Mouse (Mus musculus): ENCODE data around the gene Hemk1. TPM values are rescaled to one million over a fixed set of nuclear protein-coding genes. Genes with fewer than 3 reads are reported as not detected.

Hemk1 gene
- polyA plus RNA-seq, 1 experiment from 2014 or later: 17.2 TPM

GRCm38 (mm10) chr9:107368302-107368701 lies 30.2 kb upstream of the Hemk1 start:
- no peak for ATAC-seq (ENCODE audit: low FRiP score, low read depth)
- Histone ChIP-seq H3K9me3 (no peaks in the 10 kb centered on the region), H3K27ac (replicated peaks) (no peak overlapping the region), H3K4me3 (no peak overlapping the region), H3K4me1 (replicated peaks) (peaks cover 7% of the 10 kb centered on the region), H3K9ac (no peak overlapping the region), H3K36me3 (no peaks in the 10 kb centered on the region), H3K27me3 (0 out of 2 replicates have a peak, but pooled peaks cover 6% of the 10 kb centered on the region), H3K4me2 (no peak overlapping the region)
- WGBS: 84% methylated on average over 1 of the region's 1 CpGs

- no peak overlapping the region for H3K4me3 ChIP-seq
- H3K9ac ChIP-seq: no peak overlapping the region
- H3K4me1 ChIP-seq (replicated peaks): peaks cover 7% of the 10 kb centered on the region
- ATAC-seq (ENCODE audit: low FRiP score, low read depth): no peak; the same call in 1 of the 2 replicates
- no peak overlapping the region for H3K27ac ChIP-seq (replicated peaks)
- no peaks in the 10 kb centered on the region for H3K9me3 ChIP-seq
- H3K36me3 ChIP-seq: no peaks in the 10 kb centered on the region
- WGBS: 7% methylated on average over 3 of the region's 3 CpGs
- 0 out of 2 replicates have a peak, but pooled peaks cover 6% of the 10 kb centered on the region for H3K27me3 ChIP-seq
- no peak overlapping the region for H3K4me2 ChIP-seq
Measured at GRCm38 (mm10) chr9:107366644-107367043, 28.5 kb upstream of the Hemk1 start.

GRCm38 (mm10) chr9:107360989-107361388 lies 22.8 kb upstream of the Hemk1 start:
- Histone ChIP-seq H3K9me3 (no peaks in the 10 kb centered on the region), H3K9ac (no peak overlapping the region), H3K4me2 (no peak overlapping the region), H3K27ac (replicated peaks) (no peak overlapping the region), H3K4me3 (no peak overlapping the region), H3K36me3 (no peaks in the 10 kb centered on the region), H3K4me1 (replicated peaks) (peaks cover 10% of the 10 kb centered on the region; the same call in 1 of the 2 replicates), H3K27me3 (0 out of 2 replicates have a peak, but pooled peaks cover 6% of the 10 kb centered on the region)
- no peak for ATAC-seq (ENCODE audit: low FRiP score, low read depth)
- 6% methylated on average over 3 of the region's 3 CpGs for WGBS

GRCm38 (mm10) chr9:107357651-107358050 lies 19.5 kb upstream of the Hemk1 start:
- Histone ChIP-seq H3K27me3 (no peaks in the 10 kb centered on the region; the same call in 1 of the 2 replicates), H3K27ac (replicated peaks) (no peak overlapping the region), H3K4me3 (no peak overlapping the region), H3K36me3 (no peaks in the 10 kb centered on the region), H3K4me1 (replicated peaks) (peaks cover 10% of the 10 kb centered on the region; the same call in 1 of the 2 replicates), H3K9me3 (no peaks in the 10 kb centered on the region), H3K9ac (no peak overlapping the region), H3K4me2 (no peak overlapping the region)
- 18% methylated on average over 5 of the region's 5 CpGs for WGBS
- ATAC-seq (ENCODE audit: low FRiP score, low read depth): peak; percentile 21; the same call in 1 of the 2 replicates

GRCm38 (mm10) chr9:107355870-107356765 lies 18.0 kb upstream of the Hemk1 start:
- no peak overlapping the region for H3K4me3 ChIP-seq
- WGBS: 54% methylated on average over 7 of the region's 7 CpGs

GRCm38 (mm10) chr9:107354826-107355225 lies 16.7 kb upstream of the Hemk1 start:
- peaks cover 5% of the 10 kb centered on the region; the same call in 1 of the 2 replicates for H3K27me3 ChIP-seq
- no peak for ATAC-seq (ENCODE audit: low FRiP score, low read depth)
- no peak overlapping the region for H3K27ac ChIP-seq (replicated peaks)
- no peak overlapping the region for H3K4me3 ChIP-seq
- H3K9me3 ChIP-seq: no peaks in the 10 kb centered on the region
- 82% methylated on average over 1 of the region's 1 CpGs for WGBS
- H3K36me3 ChIP-seq: no peaks in the 10 kb centered on the region
- H3K4me2 ChIP-seq: no peak overlapping the region
- H3K4me1 ChIP-seq (replicated peaks): no peaks in the 10 kb centered on the region
- H3K9ac ChIP-seq: no peak overlapping the region

More at GRCm38 (mm10) chr9:107355870-107356765, 18.0 kb upstream of the Hemk1 start:
- H3K4me1 ChIP-seq (replicated peaks): peaks cover 6% of the 10 kb centered on the region; the same call in 1 of the 2 replicates
- H3K9ac ChIP-seq: no peak overlapping the region
- no peak overlapping the region for H3K4me2 ChIP-seq
- ATAC-seq (ENCODE audit: low FRiP score, low read depth): no peak
- no peaks in the 10 kb centered on the region for H3K36me3 ChIP-seq
- peaks cover 5% of the 10 kb centered on the region; the same call in 1 of the 2 replicates for H3K27me3 ChIP-seq
- no peaks in the 10 kb centered on the region for H3K9me3 ChIP-seq
- no peak overlapping the region for H3K27ac ChIP-seq (replicated peaks)

GRCm38 (mm10) chr9:107349321-107349720 lies 11.2 kb upstream of the Hemk1 start:
- no peak overlapping the region for H3K27ac ChIP-seq (replicated peaks)
- 62% methylated on average over 7 of the region's 7 CpGs for WGBS
- H3K27me3 ChIP-seq: 0 out of 2 replicates have a peak, but pooled peaks cover 5% of the 10 kb centered on the region
- no peak overlapping the region for H3K9ac ChIP-seq
- ATAC-seq (ENCODE audit: low FRiP score, low read depth): no peak
- no peak overlapping the region for H3K4me2 ChIP-seq
- H3K36me3 ChIP-seq: no peaks in the 10 kb centered on the region
- no peaks in the 10 kb centered on the region for H3K4me1 ChIP-seq (replicated peaks)
- H3K4me3 ChIP-seq: no peak overlapping the region
- no peaks in the 10 kb centered on the region for H3K9me3 ChIP-seq

- no peak for ATAC-seq (ENCODE audit: low FRiP score, low read depth)
- no peak overlapping the region for H3K9ac ChIP-seq
- 70% methylated on average over 9 of the region's 9 CpGs for WGBS
Measured at GRCm38 (mm10) chr9:107347586-107348183, 9.5 kb upstream of the Hemk1 start.

GRCm38 (mm10) chr9:107346081-107346480 lies 7.9 kb upstream of the Hemk1 start:
- 92% methylated on average over 8 of the region's 8 CpGs for WGBS
- Histone ChIP-seq H3K36me3 (no peaks in the 10 kb centered on the region), H3K4me3 (no peak overlapping the region), H3K27ac (replicated peaks) (no peak overlapping the region), H3K27me3 (no peaks in the 10 kb centered on the region), H3K9ac (no peak overlapping the region), H3K4me2 (no peak overlapping the region), H3K9me3 (no peaks in the 10 kb centered on the region), H3K4me1 (replicated peaks) (peaks cover 4% of the 10 kb centered on the region)
- ATAC-seq (ENCODE audit: low FRiP score, low read depth): no peak

More at GRCm38 (mm10) chr9:107347586-107348183, 9.5 kb upstream of the Hemk1 start:
- Histone ChIP-seq H3K4me1 (replicated peaks) (no peaks in the 10 kb centered on the region), H3K27me3 (0 out of 2 replicates have a peak, but pooled peaks cover 5% of the 10 kb centered on the region), H3K27ac (replicated peaks) (no peak overlapping the region), H3K9me3 (no peaks in the 10 kb centered on the region), H3K36me3 (no peaks in the 10 kb centered on the region), H3K4me2 (no peak overlapping the region), H3K4me3 (no peak overlapping the region)

GRCm38 (mm10) chr9:107344027-107344426 lies 5.9 kb upstream of the Hemk1 start:
- no peak overlapping the region for H3K4me2 ChIP-seq
- peaks cover 20% of the 10 kb centered on the region for H3K4me1 ChIP-seq (replicated peaks)
- WGBS: 72% methylated on average over 6 of the region's 6 CpGs
- ATAC-seq (ENCODE audit: low FRiP score, low read depth): no peak
- H3K27ac ChIP-seq (replicated peaks): no peak overlapping the region
- no peak overlapping the region for H3K4me3 ChIP-seq
- no peak overlapping the region for H3K9ac ChIP-seq
- no peaks in the 10 kb centered on the region for H3K36me3 ChIP-seq
- H3K27me3 ChIP-seq: no peaks in the 10 kb centered on the region
- no peaks in the 10 kb centered on the region for H3K9me3 ChIP-seq

- Histone ChIP-seq H3K9ac (no peak overlapping the region), H3K27me3 (no peaks in the 10 kb centered on the region), H3K36me3 (no peaks in the 10 kb centered on the region), H3K4me3 (no peak overlapping the region), H3K9me3 (no peaks in the 10 kb centered on the region), H3K27ac (replicated peaks) (no peak overlapping the region), H3K4me2 (no peak overlapping the region), H3K4me1 (replicated peaks) (peaks cover 26% of the 10 kb centered on the region)
- ATAC-seq (ENCODE audit: low FRiP score, low read depth): no peak
- 68% methylated on average over 8 of the region's 8 CpGs for WGBS
Measured at GRCm38 (mm10) chr9:107343146-107343943, 5.2 kb upstream of the Hemk1 start.

Measured in hindbrain, embryonic 15.5 days (tissue).